Mouse (Mus musculus) G1E (cell line): ENCODE measurements around the gene Tnni1.

Experiments
- CTCF ChIP-seq: IDR thresholded peaks from 2 replicates; pipeline ENCODE4 v1.5.1; 2012; ENCODE audit warnings: low read depth, low read length, inconsistent platforms, mixed read lengths
- GATA2 ChIP-seq: IDR thresholded peaks from 2 replicates; pipeline ENCODE4 v1.6.1; 2012; ENCODE audit warnings: low read depth, low read length, inconsistent platforms, borderline replicate concordance
- POLR2AphosphoS5 ChIP-seq: IDR thresholded peaks from 2 replicates; pipeline ENCODE4 v1.6.1; 2012; ENCODE audit warnings: low read depth, low read length, inconsistent platforms; ENCODE audit not compliant: insufficient replicate concordance

DNA sequence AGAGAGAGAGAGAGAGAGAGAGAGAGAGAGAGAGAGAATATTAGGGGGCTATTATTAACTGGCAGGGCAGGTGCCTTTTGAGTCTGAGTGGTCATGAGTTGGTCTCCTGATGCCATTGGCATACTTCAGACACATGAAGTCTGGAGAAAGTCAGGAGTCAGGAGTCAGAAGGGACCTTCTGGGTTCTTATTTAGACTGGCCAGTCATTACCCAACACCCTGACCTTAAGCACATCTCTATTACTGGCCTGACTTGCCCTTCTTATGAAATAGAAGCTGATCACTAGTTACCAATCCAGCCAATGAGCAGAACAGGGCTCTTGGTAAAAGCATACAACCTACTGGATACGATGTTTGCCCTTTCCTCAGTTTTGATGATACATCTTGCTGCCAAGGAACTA, 2.2 kb upstream of the Tnni1 start:
- TF ChIP-seq POLR2AphosphoS5 (no peak), CTCF (no peak), GATA2 (no peak)
